Mouse (Mus musculus) CH12.LX (cell line): ENCODE data around the gene Tulp2. TPM values are rescaled to one million over a fixed set of nuclear protein-coding genes. Genes with fewer than 3 reads are reported as not detected.

ENCODE experiments used
- DNase-seq: peaks from one replicate; pipeline ENCODE4 v3.0.0-alpha.2; 2013; ENCODE audit errors: extremely low read depth
- H3K27ac ChIP-seq: 2 replicates; pipeline ENCODE4 v1.5.1; 2012; ENCODE audit warnings: low read depth, mild to moderate bottlenecking, control low read depth, moderate library complexity; ENCODE audit not compliant: insufficient read depth
- H3K27me3 ChIP-seq: replicated peaks from 2 replicates; pipeline ENCODE3; 2012; ENCODE audit warnings: inconsistent platforms
- H3K36me3 ChIP-seq, 2 experiments: replicated peaks in 1 of 2; 2 replicates each; pipeline versions ENCODE3 to v1.6.1; 2012; ENCODE audit warnings: inconsistent platforms in 1 of 2, low read length in 1 of 2, mild to moderate bottlenecking in 1 of 2, mixed read lengths in 1 of 2, moderate library complexity in 1 of 2; ENCODE audit not compliant: control insufficient read depth in 1 of 2, insufficient read depth in 1 of 2
- H3K4me1 ChIP-seq, 2 experiments: 2 replicates each; pipeline ENCODE4 v1.6.1; 2012; ENCODE audit warnings: inconsistent platforms in 1 of 2, moderate library complexity in 1 of 2; ENCODE audit not compliant: insufficient read depth in 2 of 2, control insufficient read depth in 1 of 2
- H3K4me2 ChIP-seq: 2 replicates; pipeline ENCODE4 v1.6.1; 2012; ENCODE audit warnings: low read depth, mild to moderate bottlenecking, control low read depth; ENCODE audit not compliant: poor library complexity, insufficient read depth, severe bottlenecking
- H3K4me3 ChIP-seq, 3 experiments: fragments of 150-350 bp in 1 of 3; sonication (generic) in 1 of 3; replicated peaks in 1 of 3; 2 replicates each; pipeline versions ENCODE3 to v1.5.1; 2011 to 2012; ENCODE audit warnings: low read depth in 2 of 3, low read length in 2 of 3, mild to moderate bottlenecking in 2 of 3, moderate library complexity in 2 of 3, control low read depth in 1 of 3, improper control_type of control experiment in 1 of 3, inconsistent platforms in 1 of 3, mixed read lengths in 1 of 3; ENCODE audit not compliant: poor library complexity in 1 of 3
- H3K79me2 ChIP-seq: replicated peaks from 2 replicates; pipeline ENCODE4 v1.6.1; 2012; ENCODE audit warnings: mild to moderate bottlenecking, moderate library complexity; ENCODE audit not compliant: control insufficient read depth, poor library complexity, insufficient read depth, severe bottlenecking; ENCODE audit errors: extremely low read depth
- H3K9ac ChIP-seq: 2 replicates; pipeline ENCODE4 v1.6.1; 2012; ENCODE audit warnings: low read depth, mild to moderate bottlenecking, control low read depth, moderate library complexity; ENCODE audit not compliant: insufficient read depth
- H3K9me3 ChIP-seq: replicated peaks from 2 replicates; pipeline ENCODE3; 2012; ENCODE audit warnings: low read length, inconsistent platforms, mixed read lengths
- BHLHE40 ChIP-seq: IDR thresholded peaks from 2 replicates; pipeline ENCODE4 v1.6.1; 2011; ENCODE audit warnings: mild to moderate bottlenecking, low read depth, low read length, improper control_type of control experiment
- CHD2 ChIP-seq: IDR thresholded peaks from 2 replicates; pipeline ENCODE4 v1.6.1; 2011; ENCODE audit warnings: low read length, improper control_type of control experiment
- CTCF ChIP-seq, 2 experiments: IDR thresholded peaks in 1 of 2; conservative IDR thresholded peaks in 1 of 2; 2 replicates each; pipeline ENCODE4 v1.5.1; 2011 to 2012; ENCODE audit warnings: low read depth in 2 of 2, low read length in 2 of 2, improper control_type of control experiment in 1 of 2, inconsistent platforms in 1 of 2, mild to moderate bottlenecking in 1 of 2, moderate library complexity in 1 of 2
- EP300 ChIP-seq: IDR thresholded peaks from 2 replicates; pipeline ENCODE4 v1.6.1; 2011; ENCODE audit warnings: low read length, improper control_type of control experiment
- ETS1 ChIP-seq: conservative IDR thresholded peaks from 2 replicates; pipeline ENCODE4 v1.6.1; 2012; ENCODE audit warnings: low read depth, mild to moderate bottlenecking, inconsistent platforms, low read length, improper control_type of control experiment, moderate library complexity
- GABPA ChIP-seq: IDR thresholded peaks from 2 replicates; pipeline ENCODE4 v1.6.1; 2012; ENCODE audit warnings: low read depth, low read length, improper control_type of control experiment, inconsistent platforms; ENCODE audit not compliant: insufficient replicate concordance
- JUN ChIP-seq: IDR thresholded peaks from 2 replicates; pipeline ENCODE4 v1.6.1; 2011; ENCODE audit warnings: low read depth, mild to moderate bottlenecking, low read length, improper control_type of control experiment, moderate library complexity; ENCODE audit not compliant: insufficient read depth
- JUND ChIP-seq: conservative IDR thresholded peaks from 2 replicates; pipeline ENCODE4 v1.6.1; 2011; ENCODE audit warnings: low read depth, low read length, improper control_type of control experiment
- KAT2A ChIP-seq: IDR thresholded peaks from 2 replicates; pipeline ENCODE4 v1.6.1; 2012; ENCODE audit warnings: low read length, improper control_type of control experiment, inconsistent platforms; ENCODE audit not compliant: insufficient replicate concordance
- MAFK ChIP-seq: IDR thresholded peaks from 2 replicates; pipeline ENCODE4 v1.6.1; 2011; ENCODE audit warnings: low read length, improper control_type of control experiment; ENCODE audit not compliant: insufficient replicate concordance
- MAX ChIP-seq: IDR thresholded peaks from 2 replicates; pipeline ENCODE4 v1.6.1; 2011; ENCODE audit warnings: low read length, improper control_type of control experiment
- MAZ ChIP-seq: IDR thresholded peaks from 2 replicates; pipeline ENCODE4 v1.6.1; 2012; ENCODE audit warnings: low read depth, mild to moderate bottlenecking, inconsistent platforms, low read length, improper control_type of control experiment, moderate library complexity
- MEF2A ChIP-seq: IDR thresholded peaks from 2 replicates; pipeline ENCODE4 v1.6.1; 2014; ENCODE audit warnings: low read depth, mild to moderate bottlenecking, inconsistent platforms, low read length, improper control_type of control experiment, borderline replicate concordance
- MYC ChIP-seq: IDR thresholded peaks from 2 replicates; pipeline ENCODE4 v1.6.1; 2011; ENCODE audit warnings: low read depth, mild to moderate bottlenecking, improper control_type of control experiment, low read length
- NELFE ChIP-seq: IDR thresholded peaks from 2 replicates; pipeline ENCODE4 v1.6.1; 2011; ENCODE audit warnings: low read depth, low read length, improper control_type of control experiment
- PAX5 ChIP-seq: IDR thresholded peaks from 2 replicates; pipeline ENCODE4 v1.6.1; 2012; ENCODE audit warnings: low read length, inconsistent platforms, mixed read lengths
- RCOR1 ChIP-seq: conservative IDR thresholded peaks from 2 replicates; pipeline ENCODE4 v1.6.1; 2012; ENCODE audit warnings: low read depth, mild to moderate bottlenecking, inconsistent platforms, low read length, improper control_type of control experiment
- SMC3 ChIP-seq: IDR thresholded peaks from 2 replicates; pipeline ENCODE4 v1.6.1; 2011; ENCODE audit warnings: low read depth, low read length, improper control_type of control experiment
- TBP ChIP-seq: conservative IDR thresholded peaks from 2 replicates; pipeline ENCODE4 v1.6.1; 2011; ENCODE audit warnings: low read depth, low read length, improper control_type of control experiment
- TCF12 ChIP-seq: IDR thresholded peaks from 2 replicates; pipeline ENCODE4 v1.6.1; 2014; ENCODE audit warnings: low read depth, mild to moderate bottlenecking, inconsistent platforms, low read length, improper control_type of control experiment
- UBTF ChIP-seq: IDR thresholded peaks from 2 replicates; pipeline ENCODE4 v1.6.1; 2012; ENCODE audit warnings: low read depth, mild to moderate bottlenecking, inconsistent platforms, low read length, improper control_type of control experiment, moderate library complexity
- USF2 ChIP-seq: conservative IDR thresholded peaks from 2 replicates; pipeline ENCODE4 v1.6.1; 2011; ENCODE audit warnings: low read depth, low read length, improper control_type of control experiment
- ZC3H11A ChIP-seq: IDR thresholded peaks from 2 replicates; pipeline ENCODE4 v1.6.1; 2012; ENCODE audit warnings: low read depth, mild to moderate bottlenecking, inconsistent platforms, low read length, improper control_type of control experiment
- ZKSCAN1 ChIP-seq: IDR thresholded peaks from 2 replicates; pipeline ENCODE4 v1.6.1; 2012; ENCODE audit warnings: low read depth, inconsistent platforms, low read length, improper control_type of control experiment, borderline replicate concordance
- ZMIZ1 ChIP-seq: IDR thresholded peaks from 2 replicates; pipeline ENCODE4 v1.6.1; 2012; ENCODE audit warnings: low read depth, mild to moderate bottlenecking, inconsistent platforms, low read length, improper control_type of control experiment
- ZNF384 ChIP-seq: IDR thresholded peaks from 2 replicates; pipeline ENCODE4 v1.6.1; 2012; ENCODE audit warnings: low read depth, low read length, improper control_type of control experiment, inconsistent platforms
- dilution Hi-C: fragments of 300-500 bp; cut with MboI; formaldehyde crosslinking; loops from 2 replicates; pipeline ENCODE4 v1.14.3; 2020; ENCODE audit warnings: low sequenced_read_pairs; ENCODE audit not compliant: extremely low pct_unique_long_range_greater_than_20kb, extremely low pct_ligation_motif_present
- in situ Hi-C: fragments of 300-500 bp; cut with MboI; formaldehyde crosslinking; loops from 3 replicates; pipeline ENCODE4 v1.14.3; 2019; ENCODE audit warnings: low sequenced_read_pairs, low pct_ligation_motif_present, low pct_unique_long_range_greater_than_20kb, mixed read lengths
- polyA plus RNA-seq: library from polyadenylated mRNA; unstranded; fragments of >175 nt; gene quantifications from 2 replicates; pipeline ENCODE4 v1.2.1, GENCODE M21; 2012; ENCODE audit warnings: low read depth; ENCODE audit not compliant: insufficient read length
- total RNA-seq, 2 experiments: library from RNA; depleted of rRNA; stranded (reverse); fragments of 300-350 nt in 1 of 2; fragments of >200 nt in 1 of 2; gene quantifications; 2 replicates each; pipeline ENCODE4 v1.2.3; 2012 to 2014

Gene Tulp2
- total and polyA plus RNA-seq, 3 experiments: 0.13 TPM; not detected in 2

- H3K27me3 ChIP-seq: no peaks in the 10 kb centered on the region
- H3K9me3 ChIP-seq: no peaks in the 10 kb centered on the region
- peak overlapping the region; percentile 69 for H3K9ac ChIP-seq
- no peak overlapping the region; the same call in 1 of the 2 replicates for H3K27ac ChIP-seq
- peaks cover 32% of the 10 kb centered on the region for H3K79me2 ChIP-seq
- H3K4me1 ChIP-seq: peaks cover 10 to 62% of the 10 kb centered on the region in 2 experiments; a peak in 3 of 4 replicates
- DNase-seq: no peak
- dilution Hi-C loops: no loop called here
- TF ChIP-seq PAX5 (no peak), USF2 (no peak), MYC (no peak), TCF12 (no peak), TBP (no peak), MAX (no peak), ZC3H11A (no peak), MEF2A (no peak), ZNF384 (no peak), ETS1 (no peak), RCOR1 (no peak), MAZ (no peak), NELFE (no peak)
- H3K4me2 ChIP-seq: peak overlapping the region; percentile 23
- peaks cover 28 to 55% of the 10 kb centered on the region in 2 experiments for H3K36me3 ChIP-seq
- H3K4me3 ChIP-seq: peak overlapping the region; percentile 62 to 76 (median 72)
- in situ Hi-C loops: no loop called here
Measured at GRCm38 (mm10) chr7:45435038-45435437, 46.6 kb upstream of the Tulp2 start.

- dilution Hi-C loops: no loop called here
- peaks cover 3 to 50% of the 10 kb centered on the region in 2 experiments; a peak in 3 of 4 replicates for H3K4me1 ChIP-seq
- no peaks in the 10 kb centered on the region for H3K9me3 ChIP-seq
- H3K27me3 ChIP-seq: no peaks in the 10 kb centered on the region
- H3K79me2 ChIP-seq: peaks cover 26% of the 10 kb centered on the region
- H3K9ac ChIP-seq: no peak overlapping the region
- no peak overlapping the region for H3K4me2 ChIP-seq
- TF ChIP-seq SMC3 (no peak), USF2 (no peak), UBTF (no peak), ZKSCAN1 (no peak), CHD2 (no peak), BHLHE40 (no peak), ZC3H11A (no peak), JUND (no peak), PAX5 (no peak), JUN (no peak), ZMIZ1 (no peak), TBP (no peak), CTCF (conservative IDR thresholded peaks at IDR 0.05 in 1 of 2, IDR thresholded peaks at IDR 0.05 in 1 of 2; ENCODE audit: low read depth in 2 of 2, low read length in 2 of 2) (no peak), MAFK (no peak), EP300 (no peak), NELFE (no peak), MYC (no peak), GABPA (no peak), RCOR1 (no peak), KAT2A (no peak)
- H3K36me3 ChIP-seq: peaks cover 17 to 52% of the 10 kb centered on the region in 2 experiments
- no peak overlapping the region for H3K4me3 ChIP-seq
- no peak for DNase-seq
- in situ Hi-C loops: no loop called here
- no peak overlapping the region for H3K27ac ChIP-seq
Measured at GRCm38 (mm10) chr7:45436444-45436843, 45.2 kb upstream of the Tulp2 start.
